Mouse (Mus musculus): ENCODE measurements around the gene Ywhag.

Gene Ywhag

GRCm38 (mm10) chr5:135934481-135935175, at the start of gene Ywhag:
Gene Ywhag, minus strand, starts transcription at chr5:135934616.
- no peaks in the 10 kb centered on the region for H3K9me3 ChIP-seq (ENCODE audit: low read length)
- TF ChIP-seq NANOG (IDR thresholded peaks at IDR 0.05; ENCODE audit: borderline replicate concordance, low read length) (no peak), CTCF (conservative IDR thresholded peaks at IDR 0.05; ENCODE audit: low read length) (no peak), POU5F1 (IDR thresholded peaks at IDR 0.05; ENCODE audit: borderline replicate concordance, low read length) (no peak)
- peaks cover 72% of the 10 kb centered on the region for H3K4me1 ChIP-seq (replicated peaks; ENCODE audit: low read depth, low read length)
- no peaks in the 10 kb centered on the region for H3K27me3 ChIP-seq (ENCODE audit: insufficient read depth, low read length)
- H3K4me3 ChIP-seq (replicated peaks; ENCODE audit: low read length), result peak within 1 kb of the TSS; percentile 99
- peaks cover 34% of the 10 kb centered on the region for H3K36me3 ChIP-seq (ENCODE audit: insufficient read depth, low read length)

- no peak overlapping the region for H3K4me3 ChIP-seq (replicated peaks; ENCODE audit: low read length)
- TF ChIP-seq POU5F1 (IDR thresholded peaks at IDR 0.05; ENCODE audit: borderline replicate concordance, low read length) (no peak), CTCF (conservative IDR thresholded peaks at IDR 0.05; ENCODE audit: low read length) (peak; percentile 78)
- no peaks in the 10 kb centered on the region for H3K36me3 ChIP-seq (ENCODE audit: insufficient read depth, low read length)
- H3K9me3 ChIP-seq (ENCODE audit: low read length), result peaks cover 6% of the 10 kb centered on the region
- peaks cover 58% of the 10 kb centered on the region for H3K4me1 ChIP-seq (replicated peaks; ENCODE audit: low read depth, low read length)
- peaks cover 12% of the 10 kb centered on the region; the same call in 1 of the 2 replicates for H3K27me3 ChIP-seq (ENCODE audit: insufficient read depth, low read length)
These were observed 48.0 kb upstream of the Ywhag start for GRCm38 (mm10) chr5:135982398-135982797.

GRCm38 (mm10) chr5:135979904-135980303, 45.5 kb upstream of the Ywhag start, which contains the start of gene Zp3:
Gene Zp3, plus strand, starts transcription at chr5:135980099.
- H3K4me3 ChIP-seq (replicated peaks; ENCODE audit: low read length), result peak within 1 kb of the TSS; percentile 62
- no peak for TF ChIP-seq NANOG (IDR thresholded peaks at IDR 0.05; ENCODE audit: borderline replicate concordance, low read length)
- no peak for TF ChIP-seq CTCF (conservative IDR thresholded peaks at IDR 0.05; ENCODE audit: low read length)
- TF ChIP-seq POU5F1 (IDR thresholded peaks at IDR 0.05; ENCODE audit: borderline replicate concordance, low read length), result no peak
- no peaks in the 10 kb centered on the region for H3K36me3 ChIP-seq (ENCODE audit: insufficient read depth, low read length)
- H3K4me1 ChIP-seq (replicated peaks; ENCODE audit: low read depth, low read length), result peaks cover 66% of the 10 kb centered on the region
- peaks cover 12% of the 10 kb centered on the region; the same call in 1 of the 2 replicates for H3K27me3 ChIP-seq (ENCODE audit: insufficient read depth, low read length)
- peaks cover 6% of the 10 kb centered on the region for H3K9me3 ChIP-seq (ENCODE audit: low read length)

GRCm38 (mm10) chr5:135979381-135979780, 45.0 kb upstream of the Ywhag start:
- H3K4me1 ChIP-seq (replicated peaks; ENCODE audit: low read depth, low read length), result peaks cover 64% of the 10 kb centered on the region
- H3K4me3 ChIP-seq (replicated peaks; ENCODE audit: low read length), result no peak overlapping the region
- H3K9me3 ChIP-seq (ENCODE audit: low read length), result peaks cover 10% of the 10 kb centered on the region
- H3K36me3 ChIP-seq (ENCODE audit: insufficient read depth, low read length), result no peaks in the 10 kb centered on the region
- TF ChIP-seq NANOG (IDR thresholded peaks at IDR 0.05; ENCODE audit: borderline replicate concordance, low read length), result peak; percentile 41; the same call in 1 of the 2 replicates
- TF ChIP-seq CTCF (conservative IDR thresholded peaks at IDR 0.05; ENCODE audit: low read length), result no peak
- no peak for TF ChIP-seq POU5F1 (IDR thresholded peaks at IDR 0.05; ENCODE audit: borderline replicate concordance, low read length)
- H3K27me3 ChIP-seq (ENCODE audit: insufficient read depth, low read length), result peaks cover 12% of the 10 kb centered on the region; the same call in 1 of the 2 replicates

- H3K4me1 ChIP-seq (replicated peaks; ENCODE audit: low read depth, low read length), result peaks cover 71% of the 10 kb centered on the region
- H3K27me3 ChIP-seq (ENCODE audit: insufficient read depth, low read length), result 0 out of 2 replicates have a peak, but pooled peaks cover 4% of the 10 kb centered on the region
- no peak overlapping the region for H3K4me3 ChIP-seq (replicated peaks; ENCODE audit: low read length)
- H3K9me3 ChIP-seq (ENCODE audit: low read length), result peaks cover 12% of the 10 kb centered on the region
- H3K36me3 ChIP-seq (ENCODE audit: insufficient read depth, low read length), result no peaks in the 10 kb centered on the region
- TF ChIP-seq POU5F1 (IDR thresholded peaks at IDR 0.05; ENCODE audit: borderline replicate concordance, low read length), result no peak
- TF ChIP-seq NANOG (IDR thresholded peaks at IDR 0.05; ENCODE audit: borderline replicate concordance, low read length), result no peak
- TF ChIP-seq CTCF (conservative IDR thresholded peaks at IDR 0.05; ENCODE audit: low read length), result no peak
These were observed 41.7 kb upstream of the Ywhag start for GRCm38 (mm10) chr5:135975893-135976668.

- H3K4me3 ChIP-seq (replicated peaks; ENCODE audit: low read length), result no peak within 1 kb of the TSS
- no peaks in the 10 kb centered on the region for H3K27me3 ChIP-seq (ENCODE audit: insufficient read depth, low read length)
- TF ChIP-seq NANOG (IDR thresholded peaks at IDR 0.05; ENCODE audit: borderline replicate concordance, low read length), result no peak
- no peak for TF ChIP-seq POU5F1 (IDR thresholded peaks at IDR 0.05; ENCODE audit: borderline replicate concordance, low read length)
- no peak for TF ChIP-seq CTCF (conservative IDR thresholded peaks at IDR 0.05; ENCODE audit: low read length)
- peaks cover 12% of the 10 kb centered on the region for H3K9me3 ChIP-seq (ENCODE audit: low read length)
- H3K36me3 ChIP-seq (ENCODE audit: insufficient read depth, low read length), result no peaks in the 10 kb centered on the region
- peaks cover 65% of the 10 kb centered on the region for H3K4me1 ChIP-seq (replicated peaks; ENCODE audit: low read depth, low read length)
These were observed 39.9 kb upstream of the Ywhag start, which contains the start of gene Ssc4d for GRCm38 (mm10) chr5:135974365-135974764. Gene Ssc4d, minus strand, starts transcription at chr5:135974531.

GRCm38 (mm10) chr5:135971876-135972275, 37.5 kb upstream of the Ywhag start:
- Histone ChIP-seq H3K9me3 (ENCODE audit: low read length) (0 out of 2 replicates have a peak, but pooled peaks cover 5% of the 10 kb centered on the region), H3K36me3 (ENCODE audit: insufficient read depth, low read length) (no peaks in the 10 kb centered on the region), H3K27me3 (ENCODE audit: insufficient read depth, low read length) (no peaks in the 10 kb centered on the region), H3K4me3 (replicated peaks; ENCODE audit: low read length) (peak overlapping the region; percentile 61; the same call in 1 of the 2 replicates), H3K4me1 (replicated peaks; ENCODE audit: low read depth, low read length) (peaks cover 70% of the 10 kb centered on the region)
- TF ChIP-seq CTCF (conservative IDR thresholded peaks at IDR 0.05; ENCODE audit: low read length) (no peak), POU5F1 (IDR thresholded peaks at IDR 0.05; ENCODE audit: borderline replicate concordance, low read length) (no peak), NANOG (IDR thresholded peaks at IDR 0.05; ENCODE audit: borderline replicate concordance, low read length) (no peak)

GRCm38 (mm10) chr5:135970247-135970646, 35.8 kb upstream of the Ywhag start:
- Histone ChIP-seq H3K36me3 (ENCODE audit: insufficient read depth, low read length) (no peaks in the 10 kb centered on the region), H3K27me3 (ENCODE audit: insufficient read depth, low read length) (no peaks in the 10 kb centered on the region), H3K4me3 (replicated peaks; ENCODE audit: low read length) (no peak overlapping the region), H3K4me1 (replicated peaks; ENCODE audit: low read depth, low read length) (peaks cover 65% of the 10 kb centered on the region), H3K9me3 (ENCODE audit: low read length) (0 out of 2 replicates have a peak, but pooled peaks cover 5% of the 10 kb centered on the region)
- TF ChIP-seq CTCF (conservative IDR thresholded peaks at IDR 0.05; ENCODE audit: low read length) (no peak), NANOG (IDR thresholded peaks at IDR 0.05; ENCODE audit: borderline replicate concordance, low read length) (no peak), POU5F1 (IDR thresholded peaks at IDR 0.05; ENCODE audit: borderline replicate concordance, low read length) (no peak)
